Mouse (Mus musculus) forebrain, embryonic 14.5 days (tissue): ENCODE measurements at regions not wholly inside any gene's neighbourhood (a gene's known extent, or its start where the extent isn't known, plus 50 kb on each side); places are given as distances from the start of the nearest gene placed in this dataset.

Experiments used
- ATAC-seq: fragments of 200-750 bp; cut with Nextera tagmentation; 2 replicates; pipeline ENCODE4 v1.8.0; 2017; ENCODE audit warnings: mild to moderate bottlenecking, moderate library complexity
- DNase-seq: peaks from one replicate; pipeline ENCODE4 v3.0.0-alpha.2; 2015; ENCODE audit warnings: low spot score
- H3K27ac ChIP-seq: fragments of 300-500 bp; sonication (generic); 2 replicates; pipeline ENCODE4 v1.5.1; 2014; ENCODE audit warnings: low read depth, mild to moderate bottlenecking, control low read depth, low read length, moderate library complexity
- H3K27me3 ChIP-seq: fragments of 300-500 bp; sonication (generic); replicated peaks from 2 replicates; pipeline ENCODE4 v1.6.1; 2014; ENCODE audit warnings: low read length, control low read depth, mixed read lengths; ENCODE audit not compliant: control insufficient read depth, insufficient read depth
- H3K36me3 ChIP-seq: fragments of 300-500 bp; sonication (generic); 2 replicates; pipeline ENCODE4 v1.6.1; 2014; ENCODE audit warnings: low read length, control low read depth; ENCODE audit not compliant: control insufficient read depth, insufficient read depth
- H3K4me1 ChIP-seq: fragments of 300-500 bp; sonication (generic); 2 replicates; pipeline ENCODE4 v1.6.1; 2014; ENCODE audit warnings: antibody characterized with exemption, low read length, control low read depth; ENCODE audit not compliant: control insufficient read depth, insufficient read depth
- H3K4me2 ChIP-seq: fragments of 300-500 bp; sonication (generic); 2 replicates; pipeline ENCODE4 v1.6.1; 2014; ENCODE audit warnings: mild to moderate bottlenecking, control low read depth, low read length
- H3K4me3 ChIP-seq: fragments of 300-500 bp; sonication (generic); 2 replicates; pipeline ENCODE4 v1.5.1; 2014; ENCODE audit warnings: low read depth, low read length, control low read depth
- H3K9ac ChIP-seq: fragments of 300-500 bp; sonication (generic); 2 replicates; pipeline ENCODE4 v1.6.1; 2014; ENCODE audit warnings: mild to moderate bottlenecking, low read length, control low read depth, moderate library complexity
- H3K9me3 ChIP-seq: fragments of 300-500 bp; sonication (generic); replicated peaks from 2 replicates; pipeline ENCODE4 v1.6.1; 2016; ENCODE audit warnings: low read length, control low read depth, mixed read lengths; ENCODE audit not compliant: control insufficient read depth
- WGBS: fragments of 180-500 bp; shearing (Covaris S2); extraction: QIAGEN DNeasy Blood & Tissue Kit; methylation state at CpG from one replicate; pipeline ENCODE4 v1.1.7; 2014; 5-methylcytosine and 5-hydroxymethylcytosine counted together

DNA sequence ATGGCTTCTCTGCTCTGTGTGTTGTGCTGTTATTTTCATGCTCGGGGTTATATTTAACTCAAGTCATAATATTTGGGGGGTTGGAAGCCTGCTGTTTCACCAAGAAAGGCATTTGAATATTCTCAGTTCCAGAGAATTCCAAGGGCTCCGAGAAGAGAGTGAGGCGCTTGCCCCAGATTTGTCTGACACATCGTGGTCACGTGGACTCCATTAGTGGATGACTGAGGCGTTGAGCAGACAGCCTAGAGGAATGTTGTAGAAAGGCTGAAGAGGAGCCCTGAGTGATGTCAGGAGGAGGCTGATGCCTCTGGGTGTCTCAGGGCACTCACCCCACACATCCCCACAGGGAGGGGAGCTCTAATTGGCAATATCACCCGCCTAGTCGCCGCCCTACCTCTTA lies 175.1 kb upstream of the Cadm1 start:
- WGBS: 85% methylated on average over 9 of the region's 9 CpGs
- Histone ChIP-seq H3K4me2 (no peak overlapping the region), H3K27me3 (no peaks in the 10 kb centered on the region), H3K36me3 (no peaks in the 10 kb centered on the region), H3K27ac (no peak overlapping the region), H3K9me3 (no peaks in the 10 kb centered on the region), H3K9ac (no peak overlapping the region), H3K4me1 (peaks cover 18% of the 10 kb centered on the region), H3K4me3 (no peak overlapping the region)
- ATAC-seq (no peak), DNase-seq (no peak)

DNA sequence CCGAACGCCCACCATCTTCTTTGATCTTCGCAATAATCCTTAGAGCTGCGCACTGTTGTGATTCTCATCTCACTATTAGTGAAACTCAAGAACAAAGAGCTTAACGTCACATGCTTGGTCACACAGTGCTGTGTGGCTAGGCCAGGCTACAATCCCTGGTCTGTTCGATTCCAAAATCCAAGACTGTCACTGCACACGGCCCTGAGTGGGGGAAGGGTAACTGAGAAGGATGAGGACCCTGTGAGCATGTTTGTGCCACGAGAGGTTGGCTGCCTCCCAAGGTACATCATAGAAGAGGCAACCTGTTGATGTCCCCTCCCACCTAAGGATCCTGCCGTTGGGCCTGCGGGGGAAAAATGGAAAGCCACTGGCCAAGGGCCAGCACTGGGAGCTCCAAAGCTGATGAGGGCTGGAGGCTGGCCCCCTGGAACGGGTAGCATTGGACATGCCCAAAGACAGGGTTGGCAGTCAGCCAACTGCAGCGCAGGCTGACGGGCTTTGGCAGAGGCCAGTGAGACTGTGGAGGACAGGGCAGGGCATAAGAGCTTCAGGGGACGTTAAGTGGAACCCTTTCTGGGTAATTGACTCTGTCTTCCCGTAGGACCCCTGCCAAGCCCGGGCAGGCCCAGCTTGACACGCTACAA lies 172.1 kb upstream of the Cadm1 start:
- H3K4me2 ChIP-seq: peak overlapping the region; percentile 10; the same call in 1 of the 2 replicates
- peak; percentile 93 for DNase-seq
- 15% methylated on average over 17 of the region's 17 CpGs for WGBS
- H3K9ac ChIP-seq: no peak overlapping the region
- H3K27ac ChIP-seq: no peak overlapping the region; the same call in 1 of the 2 replicates
- H3K36me3 ChIP-seq: no peaks in the 10 kb centered on the region
- H3K9me3 ChIP-seq: no peaks in the 10 kb centered on the region
- ATAC-seq: peak; percentile 96
- peaks cover 23% of the 10 kb centered on the region for H3K4me1 ChIP-seq
- no peak overlapping the region for H3K4me3 ChIP-seq
- H3K27me3 ChIP-seq: no peaks in the 10 kb centered on the region; the same call in 1 of the 2 replicates

DNA sequence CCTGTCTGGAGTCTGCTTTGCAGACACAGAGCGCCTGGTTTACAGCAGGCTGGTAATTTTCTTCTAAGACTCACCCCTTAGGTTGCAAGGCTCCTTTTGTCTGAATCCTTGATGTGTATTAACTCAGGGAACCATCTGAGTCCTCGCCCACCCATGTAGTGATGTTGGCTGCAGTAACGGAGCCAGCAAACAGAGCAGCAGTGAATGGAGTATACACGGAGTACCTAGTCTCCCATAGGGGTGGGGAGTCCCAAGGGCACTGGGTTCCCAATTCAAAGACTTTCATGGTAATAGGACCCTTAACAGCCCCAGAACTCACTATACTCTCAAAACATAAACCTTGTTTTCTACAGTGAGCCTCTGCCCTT lies 171.6 kb upstream of the Cadm1 start:
- Histone ChIP-seq H3K9me3 (no peaks in the 10 kb centered on the region), H3K36me3 (no peaks in the 10 kb centered on the region), H3K4me1 (peaks cover 23% of the 10 kb centered on the region), H3K4me3 (no peak overlapping the region), H3K27ac (no peak overlapping the region; the same call in 1 of the 2 replicates), H3K27me3 (no peaks in the 10 kb centered on the region; the same call in 1 of the 2 replicates), H3K4me2 (peak overlapping the region; percentile 10; the same call in 1 of the 2 replicates), H3K9ac (no peak overlapping the region)
- peak; percentile 69; the same call in 1 of the 2 replicates for ATAC-seq
- 14% methylated on average over 4 of the region's 4 CpGs for WGBS
- no peak for DNase-seq

DNA sequence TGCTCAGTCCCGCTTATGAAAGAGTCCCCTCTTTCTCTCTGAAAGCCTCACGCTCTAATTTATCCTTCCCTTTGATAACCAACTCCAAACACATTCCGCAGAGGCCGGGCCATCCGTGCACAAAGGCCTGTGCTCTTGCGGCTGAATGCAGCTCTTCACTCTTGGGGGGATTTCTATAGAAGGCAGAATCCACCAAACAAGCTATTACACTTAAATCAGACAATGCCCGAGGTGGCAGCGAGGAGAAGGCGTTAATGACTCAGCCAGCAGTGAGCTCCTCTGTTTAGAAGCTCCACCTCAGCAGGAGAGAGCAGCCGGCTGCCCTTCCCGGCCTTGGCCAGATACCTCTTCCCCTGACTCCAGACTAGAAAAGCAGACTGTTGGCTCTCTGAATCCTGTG lies 166.9 kb upstream of the Cadm1 start:
- no peak for ATAC-seq
- no peaks in the 10 kb centered on the region for H3K9me3 ChIP-seq
- no peaks in the 10 kb centered on the region; the same call in 1 of the 2 replicates for H3K27me3 ChIP-seq
- H3K36me3 ChIP-seq: no peaks in the 10 kb centered on the region
- no peak overlapping the region for H3K4me3 ChIP-seq
- H3K27ac ChIP-seq: peak overlapping the region; percentile 41; the same call in 1 of the 2 replicates
- peak; percentile 71 for DNase-seq
- H3K4me1 ChIP-seq: peaks cover 27% of the 10 kb centered on the region
- H3K9ac ChIP-seq: peak overlapping the region; percentile 30; the same call in 1 of the 2 replicates
- 3% methylated on average over 11 of the region's 11 CpGs for WGBS
- no peak overlapping the region for H3K4me2 ChIP-seq

DNA sequence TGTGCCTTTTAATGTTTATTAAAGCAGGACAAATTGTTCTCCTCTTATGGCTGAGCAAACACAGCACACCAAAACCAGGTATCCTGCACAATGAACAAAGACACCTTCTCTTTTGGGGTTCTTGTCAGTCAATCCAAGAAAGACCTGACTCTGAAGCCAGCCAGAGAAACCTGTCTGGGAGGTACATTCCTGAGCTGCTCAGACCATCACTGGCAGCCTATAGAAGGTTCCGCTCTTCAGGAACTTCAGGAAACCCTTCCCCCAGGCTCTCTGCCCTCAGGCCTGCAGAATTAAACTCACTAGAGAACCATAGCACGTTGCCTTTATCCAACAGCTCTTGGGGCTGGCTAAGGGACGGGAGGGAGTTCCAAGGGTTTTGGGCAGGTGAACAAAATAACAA lies 165.2 kb upstream of the Cadm1 start:
- H3K9me3 ChIP-seq: no peaks in the 10 kb centered on the region
- H3K4me2 ChIP-seq: no peak overlapping the region
- H3K4me1 ChIP-seq: peaks cover 28% of the 10 kb centered on the region
- no peak for ATAC-seq
- H3K36me3 ChIP-seq: no peaks in the 10 kb centered on the region
- H3K9ac ChIP-seq: no peak overlapping the region
- H3K27ac ChIP-seq: no peak overlapping the region
- H3K4me3 ChIP-seq: no peak overlapping the region
- H3K27me3 ChIP-seq: no peaks in the 10 kb centered on the region; the same call in 1 of the 2 replicates
- 72% methylated on average over 3 of the region's 3 CpGs for WGBS
- DNase-seq: no peak

DNA sequence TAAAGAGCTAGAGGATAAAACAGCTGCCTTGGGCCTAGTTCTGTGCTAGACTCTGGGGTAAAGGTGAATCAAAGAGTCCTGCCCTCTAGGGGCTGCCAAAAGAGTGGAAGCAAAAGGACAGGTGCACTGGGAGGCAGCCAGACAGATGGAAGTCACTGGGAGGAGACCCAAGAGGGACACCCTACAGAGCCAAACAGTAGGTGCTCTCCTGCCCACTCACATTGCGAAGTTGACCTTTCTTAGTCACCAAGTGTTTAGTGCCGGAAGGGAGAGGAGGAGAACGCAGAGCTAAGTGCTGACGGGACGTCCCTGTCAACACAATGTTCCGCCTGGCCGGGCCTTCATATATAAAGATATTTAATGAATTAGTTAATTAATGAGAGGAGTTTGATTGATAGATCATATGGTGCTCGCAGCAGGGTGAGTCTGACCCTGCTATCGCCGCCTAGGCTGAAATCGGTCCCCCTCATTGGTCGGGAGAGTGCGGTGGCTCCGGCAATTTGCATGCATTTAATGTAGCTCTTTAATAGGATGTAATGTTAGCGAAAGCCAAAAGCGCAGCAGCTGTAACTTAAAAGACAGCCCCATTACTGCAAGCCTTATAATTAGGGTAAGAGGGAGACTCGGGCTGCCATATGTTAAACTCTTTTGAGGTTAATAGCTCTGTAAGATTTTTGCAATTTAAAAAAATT lies 162.6 kb upstream of the Cadm1 start:
- ATAC-seq (peak; percentile 90), DNase-seq (peak; percentile 94)
- Histone ChIP-seq H3K27ac (peak overlapping the region; percentile 78), H3K27me3 (no peaks in the 10 kb centered on the region; the same call in 1 of the 2 replicates), H3K36me3 (no peaks in the 10 kb centered on the region), H3K9ac (peak overlapping the region; percentile 29; the same call in 1 of the 2 replicates), H3K4me2 (peak overlapping the region; percentile 68), H3K4me1 (peaks cover 28% of the 10 kb centered on the region), H3K9me3 (no peaks in the 10 kb centered on the region), H3K4me3 (peak overlapping the region; percentile 23; the same call in 1 of the 2 replicates)
- 2% methylated on average over 17 of the region's 17 CpGs for WGBS

DNA sequence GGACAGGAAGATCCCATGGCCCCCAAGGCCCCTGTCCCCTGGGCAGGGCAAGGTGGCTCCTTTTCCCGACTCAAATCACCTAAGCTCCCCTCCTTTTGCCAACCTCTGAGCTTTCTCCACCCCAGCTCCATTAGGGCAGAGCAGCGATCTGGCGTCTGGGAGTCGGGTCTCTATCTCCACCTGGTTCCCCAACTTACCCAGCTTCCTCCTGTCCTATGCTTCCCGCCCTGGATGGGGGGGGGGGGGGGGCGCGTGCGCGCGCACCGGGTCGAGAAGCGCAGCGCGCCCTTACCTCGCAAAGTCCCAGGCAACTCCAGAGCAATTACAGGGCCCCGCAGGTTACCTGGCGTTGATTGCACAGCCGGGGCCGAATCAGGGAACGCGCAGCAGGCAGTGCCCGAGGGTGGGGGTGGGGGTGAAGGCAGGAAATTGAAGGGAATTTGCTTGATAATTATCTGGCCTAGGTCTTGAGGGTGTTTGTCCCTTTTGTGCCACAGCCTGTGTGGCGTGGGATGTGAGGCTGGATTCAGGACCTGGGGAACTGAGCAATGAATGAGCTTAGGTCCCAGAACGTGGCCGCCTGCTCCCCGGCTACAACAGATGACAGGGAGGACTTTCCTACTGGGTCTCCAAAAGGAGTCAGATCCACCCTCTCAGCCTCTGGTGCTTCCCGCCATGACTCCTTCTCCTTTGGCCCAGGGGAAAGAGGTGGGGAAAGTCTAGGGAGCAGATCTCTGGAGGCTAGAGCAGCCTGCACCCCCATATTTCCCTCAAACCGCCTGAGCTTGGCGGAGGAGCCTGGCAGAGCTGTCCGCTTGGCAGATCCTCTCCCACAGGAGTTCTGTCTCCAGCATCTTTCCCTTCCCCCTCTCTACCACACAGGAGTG lies 161.7 kb upstream of the Cadm1 start:
- ATAC-seq (peak; percentile 68), DNase-seq (peak; percentile 56)
- Histone ChIP-seq H3K9me3 (no peaks in the 10 kb centered on the region), H3K4me2 (peak overlapping the region; percentile 68), H3K9ac (peak overlapping the region; percentile 33; the same call in 1 of the 2 replicates), H3K27ac (peak overlapping the region; percentile 78), H3K4me1 (peaks cover 20% of the 10 kb centered on the region), H3K27me3 (no peaks in the 10 kb centered on the region; the same call in 1 of the 2 replicates), H3K4me3 (peak overlapping the region; percentile 23), H3K36me3 (no peaks in the 10 kb centered on the region)
- 3% methylated on average over 30 of the region's 31 CpGs for WGBS

DNA sequence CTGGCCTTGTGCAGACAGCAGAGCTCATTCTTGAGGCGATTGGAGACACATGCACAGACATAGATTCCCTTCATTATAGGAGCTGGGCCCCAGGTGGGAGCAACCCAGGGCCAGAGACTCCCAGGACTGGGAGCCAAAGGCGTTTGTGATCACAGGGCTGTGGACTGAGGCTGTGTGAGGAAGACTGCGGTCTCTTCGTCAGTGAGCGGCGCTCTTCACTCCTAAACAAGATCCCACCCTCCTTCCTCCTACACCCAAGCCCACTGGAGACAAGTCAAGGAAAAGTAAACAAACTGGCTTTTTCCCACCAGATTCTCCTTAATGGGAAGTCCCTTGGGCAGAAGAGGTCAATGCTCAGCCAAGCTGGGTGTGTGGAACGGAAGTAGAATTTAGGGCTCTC lies 157.7 kb upstream of the Cadm1 start:
- Histone ChIP-seq H3K9me3 (no peaks in the 10 kb centered on the region), H3K9ac (no peak overlapping the region), H3K4me3 (no peak overlapping the region), H3K4me1 (peaks cover 13% of the 10 kb centered on the region), H3K36me3 (no peaks in the 10 kb centered on the region), H3K27me3 (no peaks in the 10 kb centered on the region), H3K27ac (no peak overlapping the region), H3K4me2 (no peak overlapping the region)
- 90% methylated on average over 7 of the region's 7 CpGs for WGBS
- ATAC-seq (no peak), DNase-seq (no peak)
